In the genomic region with DNA sequence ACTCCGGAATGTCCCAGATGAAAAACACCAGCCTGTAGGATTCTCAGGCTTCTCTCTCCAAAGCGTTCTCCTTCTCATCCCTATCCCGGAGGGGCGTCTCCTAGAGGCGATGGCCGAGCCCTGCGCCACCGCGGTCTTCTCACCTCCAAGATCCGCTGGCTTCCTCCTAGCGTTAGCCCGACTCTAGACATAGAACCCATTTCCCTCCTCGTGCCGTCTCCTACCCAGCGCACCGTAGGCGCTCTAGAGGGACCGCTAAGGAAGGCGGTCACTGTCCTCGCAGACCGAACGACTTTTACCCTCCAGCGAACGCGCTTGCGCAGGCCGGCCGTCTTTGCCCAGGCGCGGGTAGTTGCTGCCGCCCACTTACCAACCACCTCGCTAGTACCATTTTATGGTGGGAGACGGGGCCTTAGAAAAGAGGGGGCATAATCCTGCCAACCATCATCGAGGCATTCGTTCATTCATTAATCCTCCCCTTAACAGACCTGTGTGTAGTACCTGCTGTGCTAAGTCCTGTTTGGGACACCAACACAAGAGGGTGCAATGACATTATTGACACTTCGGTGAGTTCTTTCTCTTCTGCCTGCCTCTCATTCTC, we compare ENCODE assay signal across 7 mouse cellular contexts. TPM values are rescaled to one million over a fixed set of nuclear protein-coding genes. Genes with fewer than 3 reads are reported as not detected.
DNase-seq lines count a peak whose midpoint lies in the region; ATAC-seq and TF ChIP-seq lines count a peak whose summit lies in the region.

Gene Slc13a5, minus strand, starts transcription at position 263 of the 601 bp plus-strand sequence.

- H3K4me3 ChIP-seq in lung, postnatal 0 days (ENCODE audit: low read depth, low read length): peak within 1 kb of the TSS; percentile 36
- H3K4me3 ChIP-seq in embryonic facial prominence, embryonic 12.5 days: peak within 1 kb of the TSS; percentile 38
- peak within 1 kb of the TSS; percentile 52 for H3K4me3 ChIP-seq in limb, embryonic 10.5 days
- peak within 1 kb of the TSS; percentile 40 for H3K4me3 ChIP-seq in olfactory bulb, adult 2 months (ENCODE audit: insufficient read depth, low read depth, low read length)

- WGBS in lung, postnatal 0 days: 6% methylated on average over 36 of the region's 36 CpGs
- 4% methylated on average over 36 of the region's 36 CpGs for WGBS in embryonic facial prominence, embryonic 12.5 days
- WGBS in limb, embryonic 10.5 days: 3% methylated on average over 36 of the region's 36 CpGs
- 9% methylated on average over 36 of the region's 36 CpGs for WGBS in olfactory bulb, adult 2 months

- TF ChIP-seq EP300 in lung, postnatal 0 days (IDR thresholded peaks at IDR 0.05): no peak

- H3K27ac ChIP-seq in lung, postnatal 0 days (ENCODE audit: low read length): no peak within 1 kb of the TSS
- H3K27ac ChIP-seq in embryonic facial prominence, embryonic 12.5 days: no peak within 1 kb of the TSS
- H3K27ac ChIP-seq in limb, embryonic 10.5 days: no peak within 1 kb of the TSS
- no peak within 1 kb of the TSS for H3K27ac ChIP-seq in olfactory bulb, adult 2 months (ENCODE audit: insufficient read depth, low read depth, low read length)

- 0 out of 2 replicates have a peak, but pooled peaks cover 10% of the 10 kb centered on the region for H3K27me3 ChIP-seq in lung, postnatal 0 days (replicated peaks; ENCODE audit: insufficient read depth, low read length)
- H3K27me3 ChIP-seq in embryonic facial prominence, embryonic 12.5 days: peaks cover 51% of the 10 kb centered on the region
- peaks cover 65% of the 10 kb centered on the region for H3K27me3 ChIP-seq in limb, embryonic 10.5 days (ENCODE audit: low read depth, poor library complexity, severe bottlenecking)

- TF ChIP-seq POLR2A in olfactory bulb, adult 2 months (IDR thresholded peaks at IDR 0.05; ENCODE audit: insufficient read depth, low read depth, low read length): no peak

- H3K4me2 ChIP-seq in lung, postnatal 0 days (replicated peaks; ENCODE audit: low read depth, low read length): peak within 1 kb of the TSS; percentile 68
- H3K4me2 ChIP-seq in embryonic facial prominence, embryonic 12.5 days (replicated peaks): peak within 1 kb of the TSS; percentile 72

- no peaks in the 10 kb centered on the region for H3K9me3 ChIP-seq in lung, postnatal 0 days (ENCODE audit: low read length)
- no peaks in the 10 kb centered on the region for H3K9me3 ChIP-seq in embryonic facial prominence, embryonic 12.5 days
- no peaks in the 10 kb centered on the region for H3K9me3 ChIP-seq in limb, embryonic 10.5 days (replicated peaks)

- H3K4me1 ChIP-seq in lung, postnatal 0 days (ENCODE audit: insufficient read depth, low read depth, low read length): peaks cover 12% of the 10 kb centered on the region
- 0 out of 2 replicates have a peak, but pooled peaks cover 7% of the 10 kb centered on the region for H3K4me1 ChIP-seq in embryonic facial prominence, embryonic 12.5 days
- H3K4me1 ChIP-seq in limb, embryonic 10.5 days: peaks cover 20% of the 10 kb centered on the region
- peaks cover 20% of the 10 kb centered on the region for H3K4me1 ChIP-seq in olfactory bulb, adult 2 months (ENCODE audit: control insufficient read depth, insufficient read depth, low read length)

- ATAC-seq in lung, postnatal 0 days: no peak; the same call in 1 of the 2 replicates
- ATAC-seq in embryonic facial prominence, embryonic 12.5 days (ENCODE audit: insufficient number of reproducible peaks, insufficient read depth, low FRiP score, low TSS enrichment): no peak
- ATAC-seq in hematopoietic stem cell, adult 5-6 weeks (replicated peaks in 1 of 2; ENCODE audit: insufficient read depth in 1 of 2, low FRiP score in 2 of 2, low TSS enrichment in 1 of 2, low read depth in 1 of 2, poor library complexity in 2 of 2, severe bottlenecking in 2 of 2): peak; percentile 32 to 43; a peak in 2 of 4 replicates

- no peak within 1 kb of the TSS for H3K9ac ChIP-seq in lung, postnatal 0 days (replicated peaks; ENCODE audit: low read depth)
- H3K9ac ChIP-seq in embryonic facial prominence, embryonic 12.5 days: peak within 1 kb of the TSS; percentile 32; the same call in 1 of the 2 replicates

- no peaks in the 10 kb centered on the region for H3K36me3 ChIP-seq in lung, postnatal 0 days (ENCODE audit: insufficient read depth, low read length)
- no peaks in the 10 kb centered on the region for H3K36me3 ChIP-seq in embryonic facial prominence, embryonic 12.5 days
- H3K36me3 ChIP-seq in limb, embryonic 10.5 days: no peaks in the 10 kb centered on the region

- no peak for DNase-seq in lung, postnatal 0 days (ENCODE audit: low spot score)
- no peak for DNase-seq in lung, postnatal 36 days
- peak; percentile 53 for DNase-seq in limb, embryonic 10.5 days (ENCODE audit: low spot score)
- no peak for DNase-seq in natural killer cell, adult 2 months (ENCODE audit: low spot score in 2 of 2)

- TF ChIP-seq CTCF in lung, postnatal 0 days (IDR thresholded peaks at IDR 0.05): no peak
- TF ChIP-seq CTCF in olfactory bulb, adult 2 months (IDR thresholded peaks at IDR 0.05; ENCODE audit: insufficient read depth, low read depth, low read length): no peak

RNA-seq across cellular contexts. Expression of gene Slc13a5, which starts in this region (rescaled TPM):
- not detected in 2 replicates for polyA plus RNA-seq in lung, postnatal 0 days (2015; fragmentation: Nextera tagmentation; extraction: Ambion mirVana)
- polyA plus RNA-seq in embryonic facial prominence, embryonic 12.5 days (2016; fragmentation: Nextera tagmentation; extraction: Ambion mirVana): 0.14 and 0.31 TPM in 2 replicates
- total RNA-seq in hematopoietic stem cell, adult 5-6 weeks (2017): not detected in 2 replicates
- polyA plus RNA-seq in limb, embryonic 10.5 days (2016; fragmentation: Nextera tagmentation; extraction: Ambion mirVana): 0.10 and 0.20 TPM in 2 replicates
- not detected in 2 replicates for polyA plus RNA-seq in olfactory bulb, adult 2 months (2012; ENCODE audit: insufficient read depth, insufficient read length, low replicate concordance, missing spikeins)

Comparison
In these comparisons a context has a peak if more than half of its experiments do, and no peak if none do; other contexts are left out.
1. Peak in ATAC-seq in hematopoietic stem cell, adult 5-6 weeks; RNA of the gene not detected or under 1 TPM.
2. Peak in DNase-seq and H3K4me3 ChIP-seq in limb, embryonic 10.5 days; RNA of the gene not detected or under 1 TPM.